Mouse (Mus musculus) heart, embryonic 16.5 days (tissue): ENCODE results near the gene Slc4a4. TPM values are rescaled to one million over a fixed set of nuclear protein-coding genes. Genes with fewer than 3 reads are reported as not detected.
"Not testable (repeated sequence)": the region's sequence is repeated elsewhere in the genome, so short reads cannot be mapped to it uniquely, and the experiment has no call there.

Experiments
- ATAC-seq: fragments of 200-750 bp; cut with Nextera tagmentation; replicated peaks from 2 replicates; pipeline ENCODE4 v1.8.0; 2017; ENCODE audit warnings: moderate number of reproducible peaks; ENCODE audit not compliant: insufficient read depth, low FRiP score; ENCODE audit errors: extremely low read depth
- H3K27ac ChIP-seq: fragments of 300-500 bp; sonication (generic); 2 replicates; pipeline ENCODE4 v1.5.1; 2014; ENCODE audit warnings: mild to moderate bottlenecking, low read length, control low read depth, moderate library complexity
- H3K27me3 ChIP-seq: fragments of 300-500 bp; sonication (generic); 2 replicates; pipeline ENCODE4 v1.6.1; 2014; ENCODE audit warnings: low read length, mixed read lengths; ENCODE audit not compliant: control insufficient read depth, insufficient read depth
- H3K36me3 ChIP-seq: fragments of 300-500 bp; sonication (generic); 2 replicates; pipeline ENCODE4 v1.6.1; 2014; ENCODE audit not compliant: control insufficient read depth, insufficient read depth
- H3K4me1 ChIP-seq: fragments of 300-500 bp; sonication (generic); 2 replicates; pipeline ENCODE4 v1.6.1; 2014; ENCODE audit warnings: low read length, mixed read lengths; ENCODE audit not compliant: control insufficient read depth, insufficient read depth
- H3K4me2 ChIP-seq: fragments of 300-500 bp; sonication (generic); 2 replicates; pipeline ENCODE4 v1.6.1; 2014; ENCODE audit warnings: low read depth, mild to moderate bottlenecking, control low read depth, low read length
- H3K4me3 ChIP-seq: fragments of 300-500 bp; sonication (generic); 2 replicates; pipeline ENCODE4 v1.5.1; 2014; ENCODE audit warnings: mild to moderate bottlenecking, control low read depth, low read length
- H3K9ac ChIP-seq: fragments of 300-500 bp; sonication (generic); 2 replicates; pipeline ENCODE4 v1.6.1; 2014; ENCODE audit warnings: low read length, control low read depth
- H3K9me3 ChIP-seq: fragments of 300-500 bp; sonication (generic); replicated peaks from 2 replicates; pipeline ENCODE4 v1.6.1; 2016; ENCODE audit warnings: low read length; ENCODE audit not compliant: control insufficient read depth
- WGBS: fragments of 180-500 bp; shearing (Covaris S2); extraction: QIAGEN DNeasy Blood & Tissue Kit; methylation state at CpG from one replicate; pipeline ENCODE4 v1.1.7; 2014; 5-methylcytosine and 5-hydroxymethylcytosine counted together
- polyA plus RNA-seq: library from polyadenylated mRNA; unstranded; fragments of >200 nt; fragmentation: Nextera tagmentation; extraction: Ambion mirVana; gene quantifications from 2 replicates; pipeline ENCODE4 v1.2.1, GENCODE M21; 2015

Gene Slc4a4
- polyA plus RNA-seq, 1 experiment from 2014 or later, result 2.8 TPM

DNA sequence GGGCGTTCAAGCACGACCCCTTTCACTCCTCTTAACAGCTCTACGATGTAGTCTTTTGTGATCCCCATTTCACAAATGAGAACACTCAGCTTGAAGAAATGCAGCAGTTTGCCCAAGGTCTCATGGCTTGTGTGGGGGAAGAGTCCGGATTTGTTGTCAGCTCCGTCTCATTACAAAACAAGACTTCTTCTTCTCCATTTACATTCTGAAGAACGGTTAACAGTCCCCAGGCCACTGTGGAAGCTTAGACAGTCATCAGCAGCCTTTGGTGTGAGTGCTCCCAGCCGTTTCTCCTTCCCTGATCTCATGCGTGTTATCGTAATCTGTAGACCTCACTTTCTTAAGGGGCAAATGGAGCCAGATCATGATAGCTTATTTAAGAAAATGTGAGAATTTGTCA lies 218.7 kb downstream of the Slc4a4 start:
- H3K9ac ChIP-seq, result no peak overlapping the region
- no peak overlapping the region for H3K27ac ChIP-seq
- H3K4me2 ChIP-seq, result no peak overlapping the region
- no peak overlapping the region for H3K4me3 ChIP-seq
- no peaks in the 10 kb centered on the region for H3K36me3 ChIP-seq
- 0 out of 2 replicates have a peak, but pooled peaks cover 3% of the 10 kb centered on the region for H3K4me1 ChIP-seq
- WGBS, result 83% methylated on average over 9 of the region's 9 CpGs
- H3K9me3 ChIP-seq, result no peaks in the 10 kb centered on the region
- H3K27me3 ChIP-seq, result no peaks in the 10 kb centered on the region
- no peak for ATAC-seq

DNA sequence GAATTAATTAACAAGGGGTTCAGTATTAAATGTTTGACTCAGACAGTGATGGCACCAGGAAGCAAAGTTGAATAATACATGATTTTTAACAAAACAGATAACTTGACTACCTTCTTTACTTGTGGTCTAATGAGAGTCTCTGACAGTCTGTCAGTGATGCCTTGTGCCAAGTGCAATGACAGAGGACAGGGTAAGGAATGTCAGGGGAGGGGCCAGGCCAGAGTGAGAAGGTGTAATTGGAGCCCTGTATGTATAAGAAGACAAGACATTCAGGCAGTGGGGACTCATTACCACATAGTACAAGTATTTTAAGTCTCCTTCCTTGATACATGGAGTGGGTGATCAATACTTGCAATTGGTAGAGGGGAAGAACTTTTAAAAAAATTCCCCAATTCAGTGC lies 219.6 kb downstream of the Slc4a4 start:
- Histone ChIP-seq H3K27ac (no peak overlapping the region), H3K27me3 (no peaks in the 10 kb centered on the region), H3K9me3 (no peaks in the 10 kb centered on the region), H3K4me1 (0 out of 2 replicates have a peak, but pooled peaks cover 3% of the 10 kb centered on the region), H3K9ac (no peak overlapping the region), H3K4me2 (no peak overlapping the region), H3K36me3 (no peaks in the 10 kb centered on the region), H3K4me3 (no peak overlapping the region)
- no peak for ATAC-seq

DNA sequence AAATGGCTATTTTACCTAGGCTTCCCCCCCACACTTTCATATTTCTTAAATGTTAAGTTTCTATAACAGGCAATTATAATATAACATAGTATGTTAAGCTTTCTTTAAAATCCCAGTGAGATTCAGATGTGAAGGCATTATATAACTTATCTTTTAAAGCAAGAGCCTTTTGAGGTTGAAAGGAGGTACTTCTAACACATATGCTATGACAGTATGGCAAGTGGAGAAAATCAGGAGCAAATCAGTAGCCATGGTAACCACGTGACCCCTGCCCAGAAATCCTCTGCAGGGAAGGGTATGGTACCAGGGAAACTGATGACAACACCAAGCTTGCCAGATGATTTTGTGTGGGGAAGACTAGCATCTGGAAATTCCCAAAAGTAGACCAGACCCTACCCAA lies 222.2 kb downstream of the Slc4a4 start:
- Histone ChIP-seq H3K27me3 (no peaks in the 10 kb centered on the region), H3K4me1 (0 out of 2 replicates have a peak, but pooled peaks cover 3% of the 10 kb centered on the region), H3K4me3 (no peak overlapping the region), H3K9me3 (no peaks in the 10 kb centered on the region), H3K36me3 (no peaks in the 10 kb centered on the region), H3K9ac (no peak overlapping the region), H3K4me2 (no peak overlapping the region), H3K27ac (no peak overlapping the region)
- WGBS, result 91% methylated on average over 1 of the region's 1 CpGs
- no peak for ATAC-seq

DNA sequence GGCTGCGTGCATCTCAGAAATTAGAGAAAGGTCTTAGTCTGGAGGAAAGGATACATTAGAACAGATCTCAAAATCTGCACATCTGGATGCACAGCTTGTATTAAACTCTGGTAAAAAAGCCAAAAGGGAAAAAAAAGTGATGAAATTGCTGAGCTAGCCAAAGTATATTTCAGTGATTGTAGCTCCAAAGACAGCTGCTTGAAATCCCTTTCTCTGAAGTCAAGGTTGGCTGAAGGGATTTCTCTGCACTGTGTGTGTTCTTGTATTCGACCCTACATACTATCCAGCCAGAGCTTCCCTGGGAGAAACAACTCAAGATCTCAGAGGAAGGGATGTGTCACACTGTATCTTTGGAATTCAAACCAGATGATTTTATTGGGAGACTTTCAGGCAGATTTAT lies 223.2 kb downstream of the Slc4a4 start:
- H3K4me2 ChIP-seq, result no peak overlapping the region
- H3K27ac ChIP-seq, result no peak overlapping the region
- no peak overlapping the region for H3K9ac ChIP-seq
- 74% methylated on average over 2 of the region's 2 CpGs for WGBS
- no peak for ATAC-seq
- no peaks in the 10 kb centered on the region for H3K36me3 ChIP-seq
- no peaks in the 10 kb centered on the region for H3K27me3 ChIP-seq
- H3K4me1 ChIP-seq, result 0 out of 2 replicates have a peak, but pooled peaks cover 3% of the 10 kb centered on the region
- H3K9me3 ChIP-seq, result no peaks in the 10 kb centered on the region
- H3K4me3 ChIP-seq, result no peak overlapping the region

DNA sequence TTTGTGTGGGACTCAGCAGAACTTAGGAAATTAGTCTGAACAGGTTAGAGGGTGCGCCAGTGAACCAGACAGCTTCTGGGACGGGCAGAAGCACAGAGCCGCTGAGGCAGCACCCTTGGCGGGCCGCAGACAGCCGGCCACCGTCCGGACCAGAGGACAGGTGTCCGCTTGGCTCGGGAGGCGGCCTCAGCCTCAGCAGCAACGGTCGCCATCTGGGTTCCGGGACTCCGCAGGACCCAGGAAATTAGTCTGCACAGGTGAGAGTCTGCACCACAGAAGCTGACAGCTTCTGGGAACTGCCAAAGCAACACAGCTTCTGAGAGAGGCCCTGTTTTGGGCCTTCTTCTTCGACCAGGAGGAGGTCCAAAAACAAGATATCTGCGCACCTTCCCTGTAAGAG lies 225.4 kb downstream of the Slc4a4 start:
- WGBS, result 94% methylated on average over 12 of the region's 17 CpGs
- H3K9ac ChIP-seq, H3K4me3 ChIP-seq, H3K27me3 ChIP-seq, H3K4me1 ChIP-seq, ATAC-seq, H3K36me3 ChIP-seq, H3K27ac ChIP-seq, H3K9me3 ChIP-seq, H3K4me2 ChIP-seq: not testable (repeated sequence)

DNA sequence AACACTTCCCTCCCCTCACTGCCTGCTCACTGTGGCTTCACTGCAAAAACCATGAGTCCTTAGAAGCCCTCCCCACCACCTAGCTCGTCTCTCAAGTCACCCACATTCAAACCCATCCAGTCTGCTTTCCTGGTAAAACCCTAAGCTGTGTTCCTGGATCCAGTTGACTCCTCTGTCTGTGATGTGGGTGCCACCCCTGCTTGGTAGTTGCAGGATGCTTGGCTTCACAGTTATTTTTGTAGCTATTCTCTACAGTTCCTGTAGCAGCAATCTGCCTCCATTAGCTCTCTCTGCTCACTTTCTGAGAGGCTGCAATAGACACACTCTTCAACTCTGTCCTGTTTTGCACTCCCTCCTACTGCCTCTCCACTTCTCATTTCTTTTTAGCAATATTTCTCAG lies 234.3 kb downstream of the Slc4a4 start:
- Histone ChIP-seq H3K36me3 (no peaks in the 10 kb centered on the region), H3K9ac (no peak overlapping the region), H3K27me3 (no peaks in the 10 kb centered on the region), H3K4me2 (no peak overlapping the region), H3K27ac (no peak overlapping the region), H3K4me3 (no peak overlapping the region), H3K4me1 (no peaks in the 10 kb centered on the region), H3K9me3 (no peaks in the 10 kb centered on the region)
- ATAC-seq, result no peak
- WGBS, result 54% methylated on average over 1 of the region's 1 CpGs

DNA sequence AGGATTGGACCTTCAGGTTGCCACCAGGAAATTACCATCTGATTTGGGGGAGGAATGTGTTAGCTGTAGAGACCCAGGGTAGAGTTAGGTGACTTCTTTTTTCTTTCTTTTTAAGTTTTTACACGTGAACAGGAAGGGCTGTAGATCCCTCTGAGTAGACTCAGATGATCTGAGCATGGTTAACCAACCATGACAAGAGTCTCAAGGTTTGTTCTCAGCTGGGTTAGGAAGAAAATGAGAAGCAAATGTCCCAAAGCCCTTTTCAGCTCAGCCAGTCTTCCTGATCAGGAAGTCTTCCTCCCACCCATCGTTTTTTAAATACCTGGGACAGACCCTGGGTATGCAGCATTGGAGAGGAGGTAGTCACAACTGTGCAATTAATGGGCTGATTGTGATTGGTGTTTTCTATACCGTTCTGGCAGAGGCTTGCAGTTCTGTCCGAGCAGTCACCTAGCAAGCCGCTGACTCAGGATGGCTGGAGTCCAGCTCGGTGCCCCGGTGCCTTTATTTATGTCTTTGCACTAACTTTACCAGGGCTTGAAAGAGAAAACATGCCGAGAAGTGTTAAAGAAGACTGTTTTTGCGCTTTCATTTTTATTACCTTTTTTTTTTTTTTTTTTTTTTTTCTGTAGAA lies 236.8 kb downstream of the Slc4a4 start:
- ATAC-seq, result no peak
- no peaks in the 10 kb centered on the region for H3K36me3 ChIP-seq
- 65% methylated on average over 9 of the region's 9 CpGs for WGBS

DNA sequence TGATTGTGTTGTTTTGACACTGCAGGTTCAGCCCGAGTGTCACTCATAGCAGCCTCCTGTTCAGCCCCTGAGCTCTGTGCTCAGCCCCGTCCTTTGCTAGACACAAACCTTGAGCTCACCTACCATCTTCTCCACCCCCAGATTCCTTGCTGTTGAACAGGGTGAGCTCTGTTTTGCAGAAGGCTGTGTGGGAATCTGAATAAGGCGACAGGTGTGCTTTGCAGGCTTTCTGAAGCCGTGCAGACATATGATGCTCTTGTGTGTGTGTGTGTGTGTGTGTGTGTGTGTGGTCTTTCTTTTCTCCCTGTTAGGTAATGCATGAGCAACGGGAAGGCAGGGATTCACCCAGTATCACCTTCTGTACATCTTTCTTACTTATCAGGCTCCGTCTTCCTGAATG lies 241.6 kb downstream of the Slc4a4 start:
- Histone ChIP-seq H3K4me1 (no peaks in the 10 kb centered on the region), H3K9me3 (no peaks in the 10 kb centered on the region), H3K4me2 (no peak overlapping the region), H3K4me3 (no peak overlapping the region), H3K27ac (no peak overlapping the region), H3K27me3 (no peaks in the 10 kb centered on the region), H3K9ac (no peak overlapping the region), H3K36me3 (no peaks in the 10 kb centered on the region)
- 84% methylated on average over 6 of the region's 6 CpGs for WGBS
- no peak for ATAC-seq

More for the DNA sequence above, 236.8 kb downstream of the Slc4a4 start:
- H3K9ac ChIP-seq, result no peak overlapping the region
- H3K27me3 ChIP-seq, result no peaks in the 10 kb centered on the region
- H3K4me1 ChIP-seq, result no peaks in the 10 kb centered on the region
- no peaks in the 10 kb centered on the region for H3K9me3 ChIP-seq
- H3K4me3 ChIP-seq, result no peak overlapping the region
- no peak overlapping the region for H3K27ac ChIP-seq
- H3K4me2 ChIP-seq, result no peak overlapping the region

DNA sequence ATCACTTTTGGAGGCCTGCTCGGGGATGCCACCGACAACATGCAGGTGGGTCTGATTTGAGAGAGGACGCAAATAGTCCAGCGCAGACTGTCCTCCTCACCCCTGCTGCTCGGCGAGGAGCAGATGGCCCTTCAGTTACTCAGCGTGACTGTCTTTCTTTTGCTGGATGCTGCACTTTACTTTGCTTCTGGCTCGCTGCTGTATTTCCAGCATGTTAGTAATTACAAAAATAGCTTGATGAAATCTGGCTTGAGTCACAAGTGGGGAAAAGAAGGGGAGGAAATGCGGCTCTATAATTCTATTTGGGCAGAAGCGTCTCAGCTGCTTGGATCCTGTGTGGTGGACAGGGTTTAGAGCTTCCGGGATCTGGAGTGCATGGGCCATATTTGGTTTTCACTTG lies 249.2 kb downstream of the Slc4a4 start:
- H3K9ac ChIP-seq, result no peak overlapping the region
- no peaks in the 10 kb centered on the region for H3K4me1 ChIP-seq
- no peak overlapping the region for H3K4me2 ChIP-seq
- no peaks in the 10 kb centered on the region for H3K27me3 ChIP-seq
- ATAC-seq, result no peak
- no peaks in the 10 kb centered on the region for H3K9me3 ChIP-seq
- H3K4me3 ChIP-seq, result no peak overlapping the region
- 83% methylated on average over 11 of the region's 11 CpGs for WGBS
- no peak overlapping the region for H3K27ac ChIP-seq
- H3K36me3 ChIP-seq, result peaks cover 2% of the 10 kb centered on the region; the same call in 1 of the 2 replicates
